Mouse (Mus musculus) hindbrain, embryonic 16.5 days (tissue): Measurements from ENCODE around the gene Syn1. TPM values are rescaled to one million over a fixed set of nuclear protein-coding genes. Genes with fewer than 3 reads are reported as not detected.

Source experiments
- ATAC-seq: fragments of 200-750 bp; cut with Nextera tagmentation; 2 replicates; pipeline ENCODE4 v1.8.0; 2017; ENCODE audit warnings: moderate TSS enrichment, moderate library complexity
- H3K27ac ChIP-seq: fragments of 300-500 bp; sonication (generic); 2 replicates; pipeline ENCODE4 v1.5.1; 2014; ENCODE audit warnings: low read depth, mild to moderate bottlenecking, control low read depth, low read length, moderate library complexity
- H3K27me3 ChIP-seq: fragments of 300-500 bp; sonication (generic); replicated peaks from 2 replicates; pipeline ENCODE4 v1.6.1; 2014; ENCODE audit warnings: low read length; ENCODE audit not compliant: control insufficient read depth, insufficient read depth
- H3K36me3 ChIP-seq: fragments of 300-500 bp; sonication (generic); 2 replicates; pipeline ENCODE4 v1.6.1; 2014; ENCODE audit warnings: mild to moderate bottlenecking, low read length, moderate library complexity, mixed read lengths; ENCODE audit not compliant: control insufficient read depth, insufficient read depth
- H3K4me1 ChIP-seq: fragments of 300-500 bp; sonication (generic); 2 replicates; pipeline ENCODE4 v1.6.1; 2014; ENCODE audit warnings: low read depth, low read length; ENCODE audit not compliant: control insufficient read depth, insufficient read depth
- H3K4me2 ChIP-seq: fragments of 300-500 bp; sonication (generic); 2 replicates; pipeline ENCODE4 v1.6.1; 2014; ENCODE audit warnings: mild to moderate bottlenecking, low read length, control low read depth, moderate library complexity
- H3K4me3 ChIP-seq: fragments of 300-500 bp; sonication (generic); 2 replicates; pipeline ENCODE4 v1.5.1; 2014; ENCODE audit warnings: mild to moderate bottlenecking, low read length, control low read depth, moderate library complexity
- H3K9ac ChIP-seq: fragments of 300-500 bp; sonication (generic); 2 replicates; pipeline ENCODE4 v1.6.1; 2014; ENCODE audit warnings: low read depth, mild to moderate bottlenecking, control low read depth, low read length, moderate library complexity
- H3K9me3 ChIP-seq: fragments of 300-500 bp; sonication (generic); 2 replicates; pipeline ENCODE4 v1.6.1; 2014; ENCODE audit warnings: mild to moderate bottlenecking, low read length, moderate library complexity; ENCODE audit not compliant: control insufficient read depth
- WGBS: fragments of 180-500 bp; shearing (Covaris S2); extraction: QIAGEN DNeasy Blood & Tissue Kit; methylation state at CpG from one replicate; pipeline ENCODE4 v1.1.7; 2014; 5-methylcytosine and 5-hydroxymethylcytosine counted together
- polyA plus RNA-seq: library from polyadenylated mRNA; unstranded; fragments of >200 nt; fragmentation: Nextera tagmentation; extraction: Ambion mirVana; gene quantifications from 2 replicates; pipeline ENCODE4 v1.2.1, GENCODE M21; 2015

Gene Syn1
- polyA plus RNA-seq: 76.9 and 100 TPM in 2 replicates

DNA sequence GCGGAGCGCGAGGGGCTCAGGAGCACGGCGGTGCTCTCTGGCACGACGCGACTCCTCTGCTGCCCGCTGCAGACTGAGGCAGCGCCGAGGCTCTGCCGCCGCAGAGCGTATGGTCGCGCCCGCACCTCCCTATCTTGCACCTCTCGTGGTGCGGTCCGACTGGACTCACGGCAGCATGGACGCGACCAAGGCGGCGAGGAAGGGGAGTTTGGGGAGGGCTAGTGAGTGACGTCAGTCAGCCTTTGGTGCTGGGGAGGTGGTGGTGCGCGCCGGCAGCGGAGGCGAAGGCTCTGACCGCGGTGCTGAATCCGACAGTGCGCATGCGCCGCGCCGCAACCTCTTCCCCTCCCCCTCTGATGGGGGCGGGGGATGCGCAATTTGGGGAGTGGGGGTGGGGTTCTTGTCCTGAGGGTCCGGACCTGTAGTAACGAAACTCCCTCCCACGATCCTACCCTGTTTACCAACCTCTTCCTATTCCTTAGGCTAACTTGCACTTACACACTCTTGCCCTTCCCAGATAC, at the start of gene Syn1:
Syn1 (minus strand) TSS at position 161 of the 521 bp plus-strand sequence.
- ATAC-seq: peak; percentile 97
- Histone ChIP-seq H3K27me3 (no peaks in the 10 kb centered on the region), H3K4me2 (peak within 1 kb of the TSS; percentile 51), H3K36me3 (no peaks in the 10 kb centered on the region), H3K4me3 (peak within 1 kb of the TSS; percentile 63), H3K4me1 (no peaks in the 10 kb centered on the region), H3K9me3 (no peaks in the 10 kb centered on the region; the same call in 1 of the 2 replicates), H3K9ac (peak within 1 kb of the TSS; percentile 77), H3K27ac (peak within 1 kb of the TSS; percentile 84)
- 12% methylated on average over 17 of the region's 44 CpGs for WGBS

DNA sequence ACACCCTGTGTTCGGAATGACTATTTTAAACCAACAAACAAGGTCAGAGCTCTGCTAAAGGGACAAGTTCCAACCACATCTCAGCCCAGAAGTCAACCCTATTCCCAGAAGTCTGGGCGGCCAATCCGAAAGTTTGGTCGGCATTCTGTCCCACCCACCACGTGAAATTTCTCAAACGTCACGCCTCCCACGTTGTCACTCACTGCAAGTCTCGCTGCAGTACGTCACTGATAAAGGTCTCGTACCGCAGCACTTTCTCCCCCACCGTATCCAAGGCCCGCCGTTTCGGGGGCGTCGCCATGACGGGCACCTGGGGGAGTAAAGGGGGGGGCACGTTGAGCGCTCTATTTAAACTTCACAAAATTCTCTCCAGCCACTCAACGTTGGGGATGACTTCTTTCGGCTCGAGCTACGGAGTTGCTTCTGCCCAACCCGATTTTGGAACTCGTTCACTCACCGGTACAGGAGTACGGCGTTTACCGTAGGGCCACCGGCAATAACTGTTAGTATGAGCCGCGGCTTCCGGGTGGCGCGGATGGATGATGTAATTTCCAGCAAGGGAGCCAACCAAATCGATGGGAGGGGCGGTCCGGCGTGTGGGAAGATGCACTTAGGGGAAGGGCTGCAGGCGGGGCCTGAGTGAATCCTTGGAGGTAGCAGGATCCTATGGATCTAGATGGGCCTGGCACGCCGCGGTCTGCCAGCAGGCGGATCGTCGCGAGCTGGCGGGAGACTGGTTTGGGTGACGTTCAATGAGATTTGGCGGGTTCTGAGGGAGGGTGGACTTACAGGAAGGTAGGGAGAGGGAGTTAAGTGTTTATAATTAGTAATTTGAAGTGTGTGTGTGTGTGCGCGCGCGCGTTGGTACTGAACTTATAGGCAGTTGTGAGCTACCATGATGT, 40.9 kb upstream of the Syn1 start, which contains the start of gene Uxt:
Uxt (minus strand) TSS at position 541 of the 902 bp plus-strand sequence.
- 20% methylated on average over 52 of the region's 57 CpGs for WGBS
- Histone ChIP-seq H3K36me3 (no peaks in the 10 kb centered on the region), H3K27ac (peak within 1 kb of the TSS; percentile 67), H3K4me1 (peaks cover 2% of the 10 kb centered on the region), H3K9me3 (no peaks in the 10 kb centered on the region), H3K9ac (peak within 1 kb of the TSS; percentile 50), H3K27me3 (no peaks in the 10 kb centered on the region), H3K4me2 (peak within 1 kb of the TSS; percentile 47), H3K4me3 (peak within 1 kb of the TSS; percentile 52)
- peak; percentile 97 for ATAC-seq

DNA sequence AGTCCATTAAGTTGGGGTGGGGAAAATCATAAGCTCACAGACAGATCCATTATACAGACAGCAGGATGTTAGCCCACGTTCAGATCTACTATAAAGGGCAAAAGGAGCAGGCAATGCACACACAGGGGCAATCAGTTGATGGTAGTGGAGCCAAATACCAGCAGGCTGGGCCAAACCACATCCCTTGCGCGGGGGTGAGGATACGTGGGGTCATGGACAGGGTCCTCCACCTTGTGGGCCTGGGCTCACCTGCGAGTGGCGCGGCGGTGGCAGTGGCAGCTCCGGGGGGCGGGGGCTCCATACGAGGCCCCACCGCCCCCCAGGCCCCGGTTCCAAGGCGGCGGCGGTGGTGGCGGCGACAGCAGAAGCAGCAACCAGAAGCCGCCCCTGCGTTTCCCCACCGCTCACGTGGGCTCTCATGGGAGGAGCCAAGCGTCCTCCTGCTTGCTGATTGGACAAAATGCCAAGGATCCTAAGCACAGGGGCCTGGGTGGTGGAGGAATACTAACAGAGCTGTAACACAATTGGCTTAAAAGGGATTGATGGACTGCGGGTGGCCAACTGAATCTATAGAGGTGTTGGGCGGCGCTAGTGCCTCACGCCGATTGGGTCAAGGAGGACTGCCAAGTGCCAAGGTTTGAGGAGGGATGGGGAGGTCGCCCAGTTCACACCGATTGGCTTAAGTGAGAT, 29.5 kb upstream of the Syn1 start, which contains the start of gene Elk1:
Elk1 (minus strand) TSS at position 418 of the 690 bp plus-strand sequence.
- H3K4me1 ChIP-seq: peaks cover 6% of the 10 kb centered on the region
- no peaks in the 10 kb centered on the region for H3K36me3 ChIP-seq
- no peaks in the 10 kb centered on the region for H3K27me3 ChIP-seq
- peak within 1 kb of the TSS; percentile 58 for H3K4me2 ChIP-seq
- WGBS: 10% methylated on average over 27 of the region's 30 CpGs
- H3K4me3 ChIP-seq: peak within 1 kb of the TSS; percentile 65
- H3K9ac ChIP-seq: peak within 1 kb of the TSS; percentile 71
- H3K9me3 ChIP-seq: no peaks in the 10 kb centered on the region
- H3K27ac ChIP-seq: peak within 1 kb of the TSS; percentile 88
- peak; percentile 97 for ATAC-seq

GRCm38 (mm10) chrX:20946055-20946454, 25.3 kb upstream of the Syn1 start:
- Histone ChIP-seq H3K27ac (no peak overlapping the region), H3K4me1 (peaks cover 6% of the 10 kb centered on the region), H3K9me3 (no peaks in the 10 kb centered on the region), H3K27me3 (no peaks in the 10 kb centered on the region), H3K9ac (no peak overlapping the region), H3K4me3 (no peak overlapping the region), H3K4me2 (no peak overlapping the region), H3K36me3 (no peaks in the 10 kb centered on the region)
- 19% methylated on average over 4 of the region's 4 CpGs for WGBS
- ATAC-seq: no peak

GRCm38 (mm10) chrX:20931963-20932362, 11.2 kb upstream of the Syn1 start:
- Histone ChIP-seq H3K4me2 (no peak overlapping the region), H3K4me3 (no peak overlapping the region), H3K9me3 (no peaks in the 10 kb centered on the region), H3K36me3 (peaks cover 12% of the 10 kb centered on the region), H3K27ac (no peak overlapping the region), H3K4me1 (no peaks in the 10 kb centered on the region), H3K27me3 (no peaks in the 10 kb centered on the region), H3K9ac (no peak overlapping the region)
- WGBS: 95% methylated on average over 1 of the region's 1 CpGs
- ATAC-seq: no peak

DNA sequence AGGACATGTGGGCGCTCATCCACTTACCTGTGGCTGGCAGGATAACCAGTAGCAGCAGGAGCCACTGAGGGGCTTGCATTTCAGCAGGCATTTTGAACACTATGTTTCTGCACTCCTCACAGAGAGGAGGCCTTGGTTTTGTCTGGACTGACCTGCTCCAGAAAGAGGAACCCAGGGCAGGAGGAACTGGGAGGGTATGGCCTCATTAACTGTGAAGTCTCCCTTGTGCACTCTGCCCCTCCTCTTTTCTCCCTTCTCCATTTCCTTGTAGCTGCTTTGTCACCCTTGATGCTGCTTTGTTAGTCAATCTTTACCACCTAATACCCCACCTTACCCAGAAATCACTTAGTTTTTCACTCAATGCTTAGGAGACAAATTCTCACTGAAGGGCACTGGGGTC, 10.6 kb upstream of the Syn1 start, which contains the start of gene Cfp:
Cfp (minus strand) TSS at position 192 of the 400 bp plus-strand sequence.
- 67% methylated on average over 1 of the region's 1 CpGs for WGBS
- Histone ChIP-seq H3K9ac (no peak within 1 kb of the TSS), H3K27ac (no peak within 1 kb of the TSS), H3K4me3 (no peak within 1 kb of the TSS), H3K36me3 (peaks cover 7% of the 10 kb centered on the region), H3K27me3 (no peaks in the 10 kb centered on the region), H3K4me2 (no peak within 1 kb of the TSS), H3K9me3 (no peaks in the 10 kb centered on the region), H3K4me1 (no peaks in the 10 kb centered on the region)
- no peak for ATAC-seq

GRCm38 (mm10) chrX:20929859-20930258, 9.1 kb upstream of the Syn1 start:
- Histone ChIP-seq H3K9me3 (no peaks in the 10 kb centered on the region), H3K36me3 (peaks cover 5% of the 10 kb centered on the region), H3K4me1 (no peaks in the 10 kb centered on the region), H3K27me3 (no peaks in the 10 kb centered on the region), H3K4me2 (no peak overlapping the region), H3K9ac (no peak overlapping the region), H3K27ac (no peak overlapping the region), H3K4me3 (no peak overlapping the region)
- 83% methylated on average over 1 of the region's 1 CpGs for WGBS
- no peak for ATAC-seq

- ATAC-seq: no peak
- Histone ChIP-seq H3K9ac (no peak overlapping the region), H3K4me3 (no peak overlapping the region), H3K27me3 (no peaks in the 10 kb centered on the region), H3K36me3 (peaks cover 5% of the 10 kb centered on the region), H3K27ac (no peak overlapping the region), H3K4me2 (no peak overlapping the region), H3K9me3 (no peaks in the 10 kb centered on the region; the same call in 1 of the 2 replicates), H3K4me1 (no peaks in the 10 kb centered on the region)
Observed at GRCm38 (mm10) chrX:20924976-20925375, 4.2 kb upstream of the Syn1 start.

GRCm38 (mm10) chrX:20923506-20923905, 2.7 kb upstream of the Syn1 start:
- Histone ChIP-seq H3K4me2 (no peak overlapping the region), H3K9ac (no peak overlapping the region), H3K27ac (no peak overlapping the region), H3K4me3 (no peak overlapping the region), H3K27me3 (no peaks in the 10 kb centered on the region), H3K9me3 (no peaks in the 10 kb centered on the region; the same call in 1 of the 2 replicates), H3K4me1 (no peaks in the 10 kb centered on the region), H3K36me3 (peaks cover 5% of the 10 kb centered on the region)
- ATAC-seq: no peak
- WGBS: 63% methylated on average over 1 of the region's 1 CpGs
